Mouse (Mus musculus) heart, embryonic 12.5 days (tissue): Measurements from ENCODE around the gene Nhej1. TPM values are rescaled to one million over a fixed set of nuclear protein-coding genes. Genes with fewer than 3 reads are reported as not detected.
A peak's percentile ranks its signal among the peaks of the same experiment; 100 is the strongest.

Source experiments
- ATAC-seq: fragments of 200-750 bp; cut with Nextera tagmentation; 2 replicates; pipeline ENCODE4 v1.8.0; 2017; ENCODE audit warnings: moderate TSS enrichment, moderate library complexity; ENCODE audit not compliant: insufficient number of reproducible peaks, low FRiP score
- H3K27ac ChIP-seq: fragments of 300-500 bp; sonication (generic); 2 replicates; pipeline ENCODE4 v1.5.1; 2016; ENCODE audit warnings: mild to moderate bottlenecking, moderate library complexity; ENCODE audit not compliant: poor library complexity, severe bottlenecking
- H3K27me3 ChIP-seq: fragments of 300-500 bp; sonication (generic); replicated peaks from 2 replicates; pipeline ENCODE4 v1.6.1; 2016; ENCODE audit warnings: mild to moderate bottlenecking, moderate library complexity
- H3K36me3 ChIP-seq: fragments of 300-500 bp; sonication (generic); 2 replicates; pipeline ENCODE4 v1.6.1; 2016; ENCODE audit warnings: mild to moderate bottlenecking, moderate library complexity
- H3K4me1 ChIP-seq: fragments of 300-500 bp; sonication (generic); replicated peaks from 2 replicates; pipeline ENCODE4 v1.6.1; 2016; ENCODE audit warnings: mild to moderate bottlenecking
- H3K4me2 ChIP-seq: fragments of 300-500 bp; sonication (generic); 2 replicates; pipeline ENCODE4 v1.6.1; 2016; ENCODE audit warnings: mild to moderate bottlenecking, moderate library complexity
- H3K4me3 ChIP-seq: fragments of 300-500 bp; sonication (generic); 2 replicates; pipeline ENCODE4 v1.5.1; 2016; ENCODE audit warnings: mild to moderate bottlenecking
- H3K9ac ChIP-seq: fragments of 300-500 bp; sonication (generic); 2 replicates; pipeline ENCODE4 v1.6.1; 2016; ENCODE audit warnings: mild to moderate bottlenecking, moderate library complexity
- H3K9me3 ChIP-seq: fragments of 300-500 bp; sonication (generic); replicated peaks from 2 replicates; pipeline ENCODE4 v1.6.1; 2016; ENCODE audit warnings: mild to moderate bottlenecking, moderate library complexity
- WGBS: fragments of 180-500 bp; shearing (Covaris S2); methylation state at CpG from one replicate; pipeline ENCODE4 v1.1.7; 2016; 5-methylcytosine and 5-hydroxymethylcytosine counted together
- polyA plus RNA-seq: library from polyadenylated mRNA; unstranded; fragments of >200 nt; fragmentation: Nextera tagmentation; extraction: Ambion mirVana; gene quantifications from 2 replicates; pipeline ENCODE4 v1.2.1, GENCODE M21; 2016

Nhej1 gene
- 6.0 and 6.9 TPM in 2 replicates for polyA plus RNA-seq

DNA sequence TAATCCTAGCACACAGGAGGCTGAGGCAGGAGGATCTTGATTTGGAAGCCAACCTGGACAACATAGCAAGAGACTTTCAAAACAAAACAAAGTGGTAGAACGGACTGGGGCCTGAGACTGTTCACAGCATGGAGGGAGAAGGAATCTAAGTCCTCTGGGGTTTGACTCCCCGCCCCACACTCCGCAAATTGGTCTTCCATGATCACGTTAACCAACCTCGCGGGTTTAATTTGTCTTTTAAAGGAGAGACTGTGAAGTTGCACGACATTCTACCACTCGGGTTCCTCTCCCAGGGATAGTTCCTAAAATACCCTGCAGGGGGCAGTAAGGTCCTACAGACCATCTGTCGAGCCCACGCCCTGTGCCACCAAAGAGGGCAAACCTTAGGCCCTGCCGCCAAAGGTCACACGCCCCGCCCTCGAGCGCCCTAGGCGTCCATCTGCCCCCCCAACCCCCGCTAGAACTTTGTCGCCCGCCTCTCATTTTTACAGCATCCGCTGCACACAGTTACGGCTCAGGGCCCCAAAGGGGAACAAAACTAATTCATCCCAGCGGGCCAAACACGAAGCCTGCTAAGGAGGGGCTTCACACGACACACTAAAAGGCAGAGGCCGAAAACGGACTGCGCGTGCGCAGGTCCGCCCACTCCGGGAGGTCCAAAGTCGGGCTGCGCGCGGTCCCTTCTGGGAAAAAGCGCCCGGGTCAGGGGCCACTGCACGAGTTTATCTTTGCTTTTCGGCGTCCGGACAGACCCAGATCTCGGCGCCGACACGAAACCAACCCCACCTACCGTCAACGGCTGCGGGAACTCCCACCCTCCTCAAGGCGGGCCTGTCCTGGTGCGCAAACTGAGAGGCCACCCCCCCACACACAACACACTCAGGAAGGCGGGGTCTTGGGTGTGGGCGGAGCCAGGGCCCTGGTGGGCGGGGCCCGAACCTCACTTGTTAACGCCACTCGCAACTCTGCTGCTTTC lies at the start of gene Nhej1:
Gene Nhej1 (minus strand): TSS at position 855 of the 976 bp plus-strand sequence.
- Histone ChIP-seq H3K36me3 (no peaks in the 10 kb centered on the region), H3K27me3 (0 out of 2 replicates have a peak, but pooled peaks cover 3% of the 10 kb centered on the region), H3K4me3 (peak within 1 kb of the TSS; percentile 63), H3K27ac (peak within 1 kb of the TSS; percentile 96), H3K9ac (peak within 1 kb of the TSS; percentile 74), H3K4me2 (peak within 1 kb of the TSS; percentile 59), H3K9me3 (no peaks in the 10 kb centered on the region), H3K4me1 (peaks cover 9% of the 10 kb centered on the region)
- ATAC-seq = peak; percentile 98
- WGBS = 2% methylated on average over 56 of the region's 56 CpGs

DNA sequence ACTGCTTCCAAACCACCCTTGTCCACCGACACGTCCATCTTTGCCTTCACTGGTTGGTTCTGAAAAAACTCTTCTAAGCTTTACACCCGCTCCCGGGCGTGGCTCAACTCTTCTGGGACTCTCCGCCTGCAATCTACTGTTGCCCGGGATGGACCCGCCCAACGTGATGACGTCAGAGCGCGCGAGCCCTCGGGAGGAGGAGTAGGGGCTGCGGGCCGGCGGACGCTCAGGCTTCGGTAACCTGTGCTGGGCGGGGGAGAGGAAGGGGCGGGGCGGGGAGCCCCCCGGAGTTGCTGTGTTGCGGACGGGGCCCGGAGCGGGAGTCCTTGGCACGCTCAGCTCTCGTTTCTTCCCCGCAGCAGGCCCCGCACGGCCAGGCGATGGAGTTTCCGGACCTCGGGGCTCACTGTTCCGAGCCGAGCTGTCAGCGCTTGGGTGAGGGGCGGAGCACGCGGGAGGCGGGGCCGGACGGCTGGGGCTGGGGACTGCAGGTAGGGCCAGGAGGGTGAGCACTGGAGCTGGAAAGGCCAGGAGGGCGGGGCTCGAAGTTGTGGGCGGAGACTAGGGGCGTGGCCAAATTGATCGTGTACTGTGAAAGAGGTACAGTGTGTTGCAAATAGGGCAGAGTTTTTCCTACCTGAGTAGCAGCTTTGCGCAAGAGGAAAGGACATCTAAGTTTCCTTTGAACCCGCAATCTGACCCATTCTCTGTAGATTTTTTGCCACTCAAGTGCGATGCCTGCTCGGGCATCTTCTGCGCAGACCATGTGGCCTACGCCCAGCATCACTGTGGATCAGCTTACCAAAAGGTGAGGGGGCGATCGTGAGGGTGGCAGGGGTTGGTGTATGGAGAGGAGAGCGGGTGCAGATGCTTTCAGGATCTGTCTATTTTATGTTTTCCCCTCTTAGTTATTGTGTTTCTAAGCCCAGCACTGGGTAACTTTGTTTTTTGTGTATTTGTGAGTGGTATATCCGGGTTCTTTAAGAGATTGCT lies 43.8 kb upstream of the Nhej1 start, which contains the start of gene Zfand2b:
Gene Zfand2b (plus strand): TSS at position 175 of the 993 bp plus-strand sequence.
- peak; percentile 100 for ATAC-seq

DNA sequence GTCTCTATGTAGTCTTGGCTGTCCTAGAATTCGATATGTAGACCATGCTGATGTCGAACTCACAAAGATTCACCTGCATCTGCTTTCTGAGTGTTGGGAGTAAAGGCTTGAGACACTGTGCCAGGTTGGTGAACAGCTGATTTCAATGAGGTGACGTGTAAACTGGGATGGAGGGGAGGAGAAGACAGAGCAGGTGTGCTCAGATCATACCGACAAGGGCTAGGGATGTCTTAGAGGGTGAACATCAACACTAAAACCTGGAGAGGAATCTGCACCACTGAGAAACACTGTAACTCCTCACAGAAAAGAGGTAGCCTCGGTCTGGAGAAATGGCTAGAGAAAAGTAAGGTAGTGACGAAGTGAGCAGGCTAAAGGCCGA lies 43.1 kb upstream of the Nhej1 start:
- Histone ChIP-seq H3K4me1 (peaks cover 9% of the 10 kb centered on the region; the same call in 1 of the 2 replicates), H3K9ac (peak overlapping the region; percentile 72; the same call in 1 of the 2 replicates), H3K36me3 (peaks cover 34% of the 10 kb centered on the region), H3K9me3 (no peaks in the 10 kb centered on the region), H3K4me2 (peak overlapping the region; percentile 72), H3K27ac (peak overlapping the region; percentile 15; the same call in 1 of the 2 replicates), H3K27me3 (no peaks in the 10 kb centered on the region), H3K4me3 (peak overlapping the region; percentile 66)
- ATAC-seq = peak; percentile 18
- WGBS = 9% methylated on average over 7 of the region's 7 CpGs

More for the DNA sequence above, 43.8 kb upstream of the Nhej1 start, which contains the start of gene Zfand2b:
- Histone ChIP-seq H3K4me3 (peak within 1 kb of the TSS; percentile 66), H3K4me1 (peaks cover 9% of the 10 kb centered on the region; the same call in 1 of the 2 replicates), H3K9me3 (no peaks in the 10 kb centered on the region), H3K27ac (peak within 1 kb of the TSS; percentile 77), H3K4me2 (peak within 1 kb of the TSS; percentile 72), H3K36me3 (peaks cover 41% of the 10 kb centered on the region), H3K27me3 (no peaks in the 10 kb centered on the region), H3K9ac (peak within 1 kb of the TSS; percentile 72)
- 1% methylated on average over 59 of the region's 59 CpGs for WGBS

DNA sequence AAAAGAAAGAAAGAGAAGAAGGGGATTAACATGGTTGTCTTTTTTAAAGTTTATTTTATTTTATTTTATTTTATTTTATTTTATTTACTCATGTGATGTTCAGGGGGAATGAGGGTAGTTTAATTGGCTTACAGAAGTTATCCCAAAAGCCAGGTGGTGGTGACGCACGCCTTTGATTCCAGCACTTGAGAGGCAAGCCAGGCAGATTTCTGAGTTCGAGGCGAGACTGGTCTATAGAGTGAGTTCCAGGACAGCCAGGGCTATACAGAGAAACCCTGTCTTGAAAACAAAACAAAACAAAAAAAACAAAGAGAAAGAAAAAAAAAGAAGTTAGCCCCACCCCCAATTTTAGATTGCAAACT lies 35.2 kb upstream of the Nhej1 start:
- no peaks in the 10 kb centered on the region for H3K36me3 ChIP-seq
- H3K27ac ChIP-seq = no peak overlapping the region
- no peaks in the 10 kb centered on the region for H3K4me1 ChIP-seq
- H3K9me3 ChIP-seq = no peaks in the 10 kb centered on the region
- no peak overlapping the region for H3K9ac ChIP-seq
- H3K4me2 ChIP-seq = no peak overlapping the region
- H3K4me3 ChIP-seq = no peak overlapping the region
- ATAC-seq = no peak
- WGBS = 59% methylated on average over 4 of the region's 4 CpGs
- H3K27me3 ChIP-seq = no peaks in the 10 kb centered on the region

DNA sequence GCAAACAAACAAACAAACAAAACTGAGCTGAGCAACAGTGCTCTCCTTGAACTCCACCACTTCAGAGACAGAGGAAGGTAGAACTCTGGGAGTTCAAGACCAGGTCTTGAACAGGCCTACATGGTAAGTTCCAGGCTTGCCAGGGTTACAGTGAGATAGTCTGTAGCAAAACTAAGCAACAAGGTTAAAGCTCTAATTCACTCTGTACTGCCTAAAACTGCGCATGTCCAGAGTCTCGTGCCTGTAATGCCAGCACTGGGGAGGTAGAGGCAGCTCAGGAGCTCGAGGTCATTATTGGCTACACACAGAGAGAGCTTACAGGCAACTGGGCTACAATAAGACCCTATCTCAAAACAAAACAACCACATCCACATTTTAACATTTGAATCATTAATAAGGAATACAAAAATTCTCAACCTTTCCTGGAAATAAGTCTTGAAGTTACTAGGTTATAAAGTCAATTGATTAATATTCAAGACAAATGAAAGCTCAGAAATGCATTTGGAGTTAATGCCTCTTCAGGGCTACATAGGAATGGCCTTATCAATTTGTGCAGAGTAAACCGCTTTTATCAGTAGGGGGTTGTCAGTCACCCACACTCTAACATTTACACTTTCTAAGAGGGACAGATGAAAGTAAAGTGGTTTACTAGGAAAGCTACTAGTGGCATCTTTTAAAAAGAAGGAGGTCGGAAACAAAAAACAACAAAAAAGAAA lies 34.7 kb upstream of the Nhej1 start:
- H3K9ac ChIP-seq = no peak overlapping the region
- no peak overlapping the region for H3K4me2 ChIP-seq
- WGBS = 38% methylated on average over 5 of the region's 5 CpGs
- H3K36me3 ChIP-seq = no peaks in the 10 kb centered on the region
- no peaks in the 10 kb centered on the region for H3K9me3 ChIP-seq
- no peaks in the 10 kb centered on the region for H3K27me3 ChIP-seq
- ATAC-seq = no peak
- no peak overlapping the region for H3K4me3 ChIP-seq
- no peaks in the 10 kb centered on the region for H3K4me1 ChIP-seq
- H3K27ac ChIP-seq = no peak overlapping the region

DNA sequence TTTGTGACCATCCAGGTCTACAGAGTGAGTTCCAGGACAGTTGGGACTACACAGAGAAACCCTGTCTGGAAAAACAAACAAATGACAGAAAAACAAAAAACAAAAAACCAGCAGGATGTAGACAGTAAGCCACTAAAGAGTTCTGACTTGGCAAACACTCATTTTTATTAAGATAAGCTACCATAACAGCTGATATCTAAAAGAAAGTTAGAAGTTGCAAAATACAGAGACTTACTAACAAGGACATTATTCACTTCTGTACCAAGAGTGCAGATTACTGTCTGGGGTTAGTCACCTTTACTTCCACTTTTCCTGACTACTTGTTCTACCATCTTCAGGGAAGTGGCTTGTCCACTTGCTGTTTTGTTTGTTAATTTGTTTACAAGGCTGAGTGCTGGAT lies 34.0 kb upstream of the Nhej1 start:
- no peaks in the 10 kb centered on the region for H3K4me1 ChIP-seq
- H3K9ac ChIP-seq = no peak overlapping the region
- no peak overlapping the region for H3K4me3 ChIP-seq
- no peak overlapping the region for H3K27ac ChIP-seq
- no peaks in the 10 kb centered on the region for H3K36me3 ChIP-seq
- no peaks in the 10 kb centered on the region for H3K27me3 ChIP-seq
- no peak overlapping the region for H3K4me2 ChIP-seq
- no peak for ATAC-seq
- no peaks in the 10 kb centered on the region for H3K9me3 ChIP-seq

DNA sequence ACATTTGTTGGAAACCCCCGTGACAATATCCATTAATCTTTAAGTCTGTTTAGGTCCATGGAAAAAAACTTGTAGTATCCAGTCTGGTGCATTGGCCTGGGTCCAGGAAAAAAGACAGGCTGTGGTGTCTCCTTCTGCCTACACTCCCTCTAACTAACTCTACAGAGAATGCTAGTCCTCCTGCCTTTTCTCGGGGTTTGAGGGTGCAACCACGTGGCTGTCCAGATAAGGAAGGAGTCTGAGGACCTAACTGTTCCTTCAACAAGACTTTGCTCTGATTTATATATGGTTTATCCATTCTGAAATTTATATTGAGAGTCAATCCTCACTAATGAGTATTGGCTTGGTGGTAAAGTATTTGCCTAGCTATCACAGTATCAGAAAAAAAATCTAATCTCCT lies 30.8 kb upstream of the Nhej1 start:
- no peak overlapping the region for H3K4me3 ChIP-seq
- WGBS = 38% methylated on average over 3 of the region's 3 CpGs
- no peak for ATAC-seq
- H3K9ac ChIP-seq = no peak overlapping the region
- H3K27me3 ChIP-seq = no peaks in the 10 kb centered on the region
- no peak overlapping the region for H3K4me2 ChIP-seq
- no peaks in the 10 kb centered on the region for H3K36me3 ChIP-seq
- H3K4me1 ChIP-seq = no peaks in the 10 kb centered on the region
- no peak overlapping the region for H3K27ac ChIP-seq
- H3K9me3 ChIP-seq = no peaks in the 10 kb centered on the region

DNA sequence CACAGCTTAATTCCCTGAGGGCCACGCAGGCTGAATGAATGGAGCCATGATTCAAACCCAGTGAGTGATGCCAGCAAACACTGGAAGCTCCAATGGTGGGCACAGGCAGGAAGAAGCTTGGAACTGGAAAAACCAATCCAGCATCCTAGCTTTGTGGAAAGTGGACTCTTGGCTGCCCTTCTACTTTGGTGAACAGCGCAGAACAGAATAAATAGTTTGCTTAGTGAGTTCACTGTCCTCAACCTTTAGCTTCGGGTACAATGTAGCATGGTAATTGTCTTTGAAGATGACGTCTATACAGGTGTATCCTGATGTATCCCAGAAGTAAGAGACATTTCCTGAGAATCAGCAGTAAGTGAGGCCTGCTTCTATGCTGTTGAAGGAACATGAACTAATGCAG lies 23.7 kb upstream of the Nhej1 start:
- Histone ChIP-seq H3K9me3 (no peaks in the 10 kb centered on the region), H3K9ac (no peak overlapping the region), H3K27me3 (no peaks in the 10 kb centered on the region), H3K27ac (no peak overlapping the region), H3K4me2 (no peak overlapping the region), H3K4me1 (peaks cover 3% of the 10 kb centered on the region), H3K4me3 (no peak overlapping the region), H3K36me3 (peaks cover 57% of the 10 kb centered on the region)
- ATAC-seq = no peak
- WGBS = 87% methylated on average over 4 of the region's 4 CpGs

DNA sequence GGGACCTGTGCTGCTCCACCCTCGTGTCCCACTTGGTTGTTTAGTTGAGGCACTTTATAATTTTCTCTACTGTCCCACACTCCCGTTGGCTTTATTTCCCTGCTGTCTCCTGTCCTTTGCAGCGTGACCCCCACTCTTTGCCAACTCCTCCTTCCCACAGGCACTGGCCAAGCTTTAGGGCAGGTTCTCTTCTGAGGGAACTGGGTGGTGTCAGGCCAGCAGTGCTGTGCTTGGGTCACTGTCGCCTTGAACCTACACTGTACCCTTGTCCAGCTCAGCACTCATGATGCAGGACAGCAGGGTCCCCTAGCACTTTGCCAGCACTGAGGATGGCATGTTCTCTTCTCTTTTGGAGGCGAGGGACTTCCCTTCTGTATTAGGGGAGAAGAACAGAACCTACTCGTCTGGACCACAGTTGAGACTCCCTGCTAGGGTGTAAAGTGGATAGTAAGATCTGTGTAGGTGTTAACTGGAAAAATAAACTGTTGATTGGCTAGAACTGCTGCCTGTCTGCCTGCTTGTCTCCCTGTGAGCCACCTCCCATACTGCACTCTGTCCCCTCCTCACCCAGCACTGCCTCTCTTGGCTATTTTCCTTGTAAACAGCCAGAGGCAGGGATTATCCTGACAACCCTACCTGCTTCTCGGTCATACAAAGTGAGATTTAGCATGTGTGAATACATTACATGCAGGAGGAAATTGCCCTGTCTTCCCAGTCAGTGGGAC lies 22.6 kb upstream of the Nhej1 start:
- 66% methylated on average over 7 of the region's 7 CpGs for WGBS
- Histone ChIP-seq H3K9ac (no peak overlapping the region), H3K4me2 (no peak overlapping the region)

DNA sequence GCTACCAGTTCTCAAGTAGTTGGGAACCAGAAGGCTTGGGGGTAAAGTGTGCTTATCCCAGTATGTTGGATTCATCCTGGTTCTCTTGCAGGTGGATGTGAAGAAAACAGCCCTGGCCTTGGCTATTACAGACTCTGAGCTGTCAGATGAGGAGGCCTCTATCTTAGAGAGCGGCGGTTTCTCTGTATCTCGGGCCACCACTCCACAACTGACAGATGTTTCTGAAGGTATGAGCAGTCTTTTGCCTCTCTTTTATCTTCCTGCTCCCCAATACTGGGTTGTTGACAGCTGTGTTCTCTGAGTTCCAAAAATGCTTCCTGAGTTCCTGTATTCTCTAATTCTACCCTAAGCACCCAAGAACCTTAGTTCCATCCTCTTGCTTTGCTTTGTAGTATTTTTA lies 20.6 kb upstream of the Nhej1 start:
- H3K4me1 ChIP-seq = peaks cover 14% of the 10 kb centered on the region
- no peak overlapping the region for H3K9ac ChIP-seq
- H3K27ac ChIP-seq = no peak overlapping the region
- 86% methylated on average over 3 of the region's 3 CpGs for WGBS
- no peak overlapping the region for H3K4me2 ChIP-seq
- no peak for ATAC-seq
- H3K36me3 ChIP-seq = peaks cover 57% of the 10 kb centered on the region
- H3K9me3 ChIP-seq = no peaks in the 10 kb centered on the region
- no peak overlapping the region for H3K4me3 ChIP-seq
- H3K27me3 ChIP-seq = no peaks in the 10 kb centered on the region

More for the DNA sequence above, 22.6 kb upstream of the Nhej1 start:
- Histone ChIP-seq H3K4me1 (peaks cover 8% of the 10 kb centered on the region), H3K27me3 (no peaks in the 10 kb centered on the region), H3K27ac (no peak overlapping the region), H3K4me3 (no peak overlapping the region), H3K36me3 (peaks cover 57% of the 10 kb centered on the region), H3K9me3 (no peaks in the 10 kb centered on the region)
- ATAC-seq = no peak
